Mouse (Mus musculus) bone marrow macrophage, adult 2 months (primary cell): ENCODE measurements around the gene Tmie.

Experiments used
- CTCF ChIP-seq: IDR thresholded peaks from 2 replicates; pipeline ENCODE4 v1.5.1; 2012; ENCODE audit warnings: low read depth, mild to moderate bottlenecking, low read length, moderate library complexity
- POLR2A ChIP-seq: IDR thresholded peaks from 2 replicates; pipeline ENCODE4 v1.6.1; 2012; ENCODE audit warnings: mild to moderate bottlenecking, low read depth, low read length, borderline replicate concordance

GRCm38 (mm10) chr9:110879191-110879920, 557 bp downstream of the Tmie start, which contains the start of gene Als2cl:
- no peak for TF ChIP-seq CTCF
- no peak for TF ChIP-seq POLR2A
